Mouse (Mus musculus): ENCODE measurements at regions not wholly inside any gene's neighbourhood (a gene's known extent, or its start where the extent isn't known, plus 50 kb on each side); places are given as distances from the start of the nearest gene placed in this dataset.
"Not testable (repeated sequence)": the region's sequence is repeated elsewhere in the genome, so short reads cannot be mapped to it uniquely, and the experiment has no call there.

DNA sequence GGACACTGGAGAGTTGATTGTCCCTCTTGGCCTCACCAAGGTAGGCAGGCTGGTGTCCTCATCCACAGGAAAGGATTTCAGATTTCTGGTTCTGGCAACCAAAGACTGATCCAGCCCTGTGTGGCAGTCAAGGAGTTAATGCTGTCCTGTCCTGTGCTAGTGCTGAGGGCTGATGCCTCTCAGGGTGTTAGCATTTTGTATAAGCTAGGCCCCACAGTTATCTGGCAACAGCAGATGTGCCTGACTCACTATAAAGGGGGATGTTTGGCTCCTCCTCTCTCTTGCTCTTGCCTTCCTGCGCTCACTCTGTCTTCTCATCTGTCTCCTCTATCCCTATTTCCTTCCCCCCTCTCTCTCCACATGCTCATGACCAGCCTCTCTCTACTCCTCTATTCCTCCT, 138.8 kb downstream of the Zxdb start:
- Histone ChIP-seq H3K27ac (ENCODE audit: poor library complexity, severe bottlenecking) (no peak overlapping the region), H3K36me3 (no peaks in the 10 kb centered on the region), H3K4me1 (replicated peaks) (no peaks in the 10 kb centered on the region), H3K27me3 (replicated peaks) (no peaks in the 10 kb centered on the region), H3K9me3 (replicated peaks) (no peaks in the 10 kb centered on the region), H3K4me3 (no peak overlapping the region), H3K9ac (no peak overlapping the region), H3K4me2 (no peak overlapping the region)
- 26% methylated on average over 1 of the region's 1 CpGs for WGBS
- ATAC-seq (ENCODE audit: insufficient number of reproducible peaks, low FRiP score) = peak; percentile 86

DNA sequence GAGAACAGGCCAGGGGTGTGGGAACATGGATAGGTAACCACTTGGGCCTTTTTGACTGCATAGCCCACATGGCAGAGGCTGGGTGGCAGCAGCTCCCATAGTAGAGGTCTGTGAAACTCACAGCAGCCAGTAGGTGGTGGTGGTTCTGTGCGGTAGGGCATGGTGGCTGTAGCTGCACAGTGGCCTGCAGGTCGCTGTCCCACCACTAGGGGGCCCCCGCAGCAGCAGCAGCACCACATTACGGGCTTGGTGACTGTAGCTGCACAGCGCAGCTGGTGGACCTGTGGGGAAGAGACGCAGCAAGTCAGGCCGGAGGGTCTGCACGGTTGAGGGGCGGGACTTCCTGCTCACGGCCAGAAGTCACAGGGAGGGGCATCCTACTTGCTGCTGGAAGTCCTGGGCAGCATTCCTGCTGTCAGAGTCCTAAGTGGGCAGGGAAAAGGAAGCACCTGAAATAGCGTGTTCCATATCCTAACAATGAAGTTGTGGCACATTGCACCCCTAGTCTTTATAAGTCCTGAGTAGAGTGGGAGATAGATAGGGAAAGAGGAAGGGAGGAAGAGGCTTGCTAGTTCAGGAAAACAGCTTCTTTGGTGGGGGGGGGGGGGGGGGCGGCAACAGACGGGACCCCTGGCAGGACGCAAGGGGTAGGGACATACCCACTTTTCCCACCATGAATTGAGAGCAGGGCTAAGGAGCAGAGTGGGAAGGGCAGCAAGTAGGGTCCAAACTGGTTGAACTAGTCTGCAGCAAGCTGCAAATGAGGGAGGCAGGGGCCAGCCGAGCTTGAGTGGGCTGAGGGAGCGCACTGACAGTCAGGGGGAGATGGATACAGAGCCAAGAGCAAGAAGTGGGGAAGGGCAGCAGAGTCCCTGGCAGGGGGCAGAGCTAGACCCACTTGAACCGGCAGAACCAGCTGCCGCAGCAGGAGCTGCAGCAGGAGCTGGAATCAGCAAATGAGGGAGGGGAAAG, 141.4 kb downstream of the Zxdb start:
- Histone ChIP-seq H3K4me3 (peak overlapping the region; percentile 49), H3K4me2 (peak overlapping the region; percentile 71), H3K9ac (peak overlapping the region; percentile 61), H3K27me3 (replicated peaks) (no peaks in the 10 kb centered on the region), H3K9me3 (replicated peaks) (no peaks in the 10 kb centered on the region), H3K27ac (ENCODE audit: poor library complexity, severe bottlenecking) (peak overlapping the region; percentile 57), H3K36me3 (no peaks in the 10 kb centered on the region), H3K4me1 (replicated peaks) (no peaks in the 10 kb centered on the region)
- ATAC-seq (ENCODE audit: insufficient number of reproducible peaks, low FRiP score) = peak; percentile 96
- 16% methylated on average over 17 of the region's 18 CpGs for WGBS

DNA sequence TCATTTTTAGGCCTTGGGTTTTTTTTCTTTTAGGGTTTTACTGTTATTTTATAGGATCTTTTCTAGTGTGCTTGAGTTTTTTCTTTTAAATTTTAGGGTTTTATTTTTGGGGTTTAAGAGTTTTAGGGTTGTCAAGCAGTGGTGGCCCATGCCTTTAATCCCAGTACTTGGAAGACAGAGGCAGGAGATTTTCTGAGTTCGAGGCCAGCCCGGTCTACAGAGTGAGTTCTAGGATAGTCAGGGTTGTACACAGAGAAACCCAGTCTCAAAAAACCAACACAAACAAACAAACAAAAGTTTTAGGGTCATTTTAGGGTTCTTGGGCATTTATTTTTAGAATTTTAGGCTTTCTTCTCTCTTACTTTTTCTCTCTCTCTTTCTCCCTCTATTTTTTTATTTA, 142.9 kb downstream of the Spin4 start:
- H3K9ac ChIP-seq; H3K4me2 ChIP-seq; H3K9me3 ChIP-seq (replicated peaks); H3K4me1 ChIP-seq (replicated peaks); ATAC-seq (ENCODE audit: insufficient number of reproducible peaks, low FRiP score); H3K27ac ChIP-seq (ENCODE audit: poor library complexity, severe bottlenecking); H3K27me3 ChIP-seq (replicated peaks); H3K4me3 ChIP-seq; H3K36me3 ChIP-seq: not testable (repeated sequence)
- 89% methylated on average over 2 of the region's 2 CpGs for WGBS
